Mouse (Mus musculus): ENCODE data around the gene Plcg2.

DNA sequence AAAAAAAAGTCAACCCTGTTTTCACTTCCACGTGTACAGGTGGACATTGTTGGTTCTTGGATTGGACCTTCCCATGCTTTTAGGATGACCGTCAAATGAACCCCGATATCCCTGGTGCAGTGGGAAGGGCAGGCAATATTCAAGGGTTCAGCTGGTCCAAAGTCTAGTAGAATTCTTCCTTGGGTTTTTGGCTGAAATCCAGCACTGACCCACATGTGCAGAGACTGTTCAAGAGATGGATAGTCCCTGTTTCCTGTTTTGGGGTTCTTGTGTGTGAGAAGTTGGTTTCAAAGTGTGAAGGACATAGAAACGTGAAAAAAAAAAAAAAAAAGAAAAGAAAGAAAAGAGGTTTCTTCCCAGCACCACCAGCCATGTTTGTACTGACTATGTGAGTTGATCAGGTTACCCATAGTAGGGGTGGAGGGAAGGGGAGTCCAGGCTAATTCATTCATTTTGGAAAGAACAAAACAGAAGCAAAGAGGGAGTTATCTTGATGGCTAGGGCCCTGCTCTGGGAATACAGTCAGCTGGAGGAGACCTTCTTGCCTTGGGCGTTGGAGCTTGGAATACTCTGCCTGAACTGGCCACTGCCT, 2.2 kb downstream of the Plcg2 start:
- no peak for TF ChIP-seq CTCF (IDR thresholded peaks at IDR 0.05; ENCODE audit: low read depth)
- TF ChIP-seq EP300 (IDR thresholded peaks at IDR 0.05; ENCODE audit: low read depth), result no peak

Data from liver, postnatal 0 days (tissue).